Mouse (Mus musculus): Measurements from ENCODE around the gene Cacng7.

GRCm38 (mm10) chr7:3386036-3386730 is 53.4 kb downstream of the Cacng7 start:
- TF ChIP-seq CHD2 (IDR thresholded peaks at IDR 0.05; ENCODE audit: low read depth, low read length) (no peak), HCFC1 (IDR thresholded peaks at IDR 0.05; ENCODE audit: borderline replicate concordance, insufficient read depth, low read length) (no peak), ZNF384 (IDR thresholded peaks at IDR 0.05; ENCODE audit: low read depth, low read length) (no peak), MAFK (IDR thresholded peaks at IDR 0.05; ENCODE audit: insufficient read depth, low read depth, low read length) (no peak)
